Mouse (Mus musculus) lung, postnatal 0 days (tissue): ENCODE data around the gene Setd2.

Experiments used
- CTCF ChIP-seq: IDR thresholded peaks from 2 replicates; pipeline ENCODE4 v1.5.1; 2016; ENCODE audit warnings: antibody characterized with exemption, mild to moderate bottlenecking
- EP300 ChIP-seq: IDR thresholded peaks from 2 replicates; pipeline ENCODE4 v1.6.1; 2016; ENCODE audit warnings: antibody characterized with exemption, mild to moderate bottlenecking, control low read depth

GRCm38 (mm10) chr9:110660856-110661612 is 128.6 kb downstream of the Setd2 start:
- TF ChIP-seq CTCF (no peak), EP300 (no peak)
